Mouse (Mus musculus) frontal cortex, adult 2 months (tissue): ENCODE data around the gene Npvf. TPM values are rescaled to one million over a fixed set of nuclear protein-coding genes. Genes with fewer than 3 reads are reported as not detected.

Source experiments
- DNase-seq, 2 experiments: peaks; one replicate each; pipeline ENCODE4 v3.0.0; 2022; ENCODE audit warnings: low spot score in 1 of 2; ENCODE audit errors: extremely low spot score in 1 of 2
- polyA plus RNA-seq: library from polyadenylated mRNA; depleted of rRNA; stranded (reverse); fragments of >200 nt; gene quantifications from 2 replicates; pipeline ENCODE4 v1.2.3, GENCODE M21; 2012; rRNA removed

Npvf gene
- 0.16 TPM in 1 of 2 replicates, not detected in the other for polyA plus RNA-seq

GRCm38 (mm10) chr6:50654356-50654755, at the start of gene Npvf:
Npvf (minus strand) TSS chr6:50654439.
- no peak for DNase-seq

DNA sequence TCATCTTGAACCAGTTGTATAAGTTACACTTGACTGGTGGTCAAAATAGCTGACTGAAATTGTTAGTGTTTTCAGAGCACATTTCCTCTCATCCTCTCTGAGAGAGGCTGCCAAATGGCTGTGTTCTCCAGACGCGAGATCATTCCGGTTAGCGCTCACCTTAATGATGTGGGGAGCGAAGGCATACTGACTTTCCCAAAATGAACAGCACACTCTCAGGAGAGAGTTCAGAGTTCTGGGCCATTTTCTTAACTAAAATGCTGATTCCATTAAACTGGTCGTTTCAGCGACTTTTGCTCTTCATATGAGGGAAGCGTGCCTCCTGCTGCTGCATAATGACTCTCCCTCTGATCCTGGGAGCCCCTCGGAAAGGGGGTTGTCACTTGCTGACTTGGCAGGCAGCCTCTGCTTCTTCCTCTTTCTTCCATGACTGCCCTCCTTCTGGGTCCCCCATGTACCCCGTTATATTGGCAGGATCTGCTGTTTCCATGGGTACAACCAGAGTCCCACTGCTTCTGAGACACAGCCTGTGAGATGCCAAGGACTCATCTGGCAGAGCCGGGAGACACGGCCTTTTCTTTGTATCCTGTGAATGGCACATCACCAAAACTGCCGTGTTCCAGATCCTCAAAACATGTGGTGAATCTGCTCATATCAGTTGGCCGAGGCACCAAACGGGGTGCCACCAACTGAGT, 35.0 kb upstream of the Npvf start:
- DNase-seq, result peak in 1 of 2 experiments; percentile 12

- DNase-seq, result peak; percentile 5 to 66
Observed at GRCm38 (mm10) chr6:50684646-50685415, 30.6 kb upstream of the Npvf start.

- DNase-seq, result no peak
Observed at GRCm38 (mm10) chr6:50681491-50681890, 27.3 kb upstream of the Npvf start.

- DNase-seq, result no peak
Observed at GRCm38 (mm10) chr6:50680224-50681215, 26.3 kb upstream of the Npvf start.

GRCm38 (mm10) chr6:50679486-50679828, 25.2 kb upstream of the Npvf start:
- DNase-seq, result no peak

DNA sequence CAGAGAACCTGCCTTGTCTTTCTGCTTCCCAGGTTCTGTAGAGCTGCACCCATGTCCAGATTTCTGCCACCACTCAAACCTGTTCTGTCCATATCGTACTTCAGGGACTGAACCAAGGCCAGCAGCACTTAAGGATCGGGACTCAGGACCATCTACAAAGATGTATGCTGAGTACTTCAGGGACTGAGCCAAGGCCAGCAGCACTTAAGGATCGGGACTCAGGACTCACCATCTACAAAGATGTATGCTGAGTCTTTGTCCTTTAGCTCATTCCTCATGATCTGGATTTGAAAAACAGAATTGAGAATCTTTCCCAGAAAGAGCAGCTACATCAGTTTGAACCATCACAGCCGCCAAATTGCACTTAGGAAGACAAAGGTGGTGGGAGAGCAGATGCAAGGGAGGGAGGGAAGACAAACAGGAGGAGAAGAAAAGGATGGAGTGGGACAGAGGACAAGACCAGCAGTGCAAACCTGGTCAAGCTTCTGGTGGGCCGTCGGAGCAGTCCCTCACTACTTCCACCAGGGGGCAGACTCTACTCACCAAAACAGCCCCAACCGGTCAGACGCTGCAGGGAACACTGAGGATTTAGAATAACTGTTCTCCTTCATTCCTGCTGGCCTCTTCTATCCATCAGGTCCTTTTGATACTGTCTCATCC, 24.7 kb upstream of the Npvf start:
- peak; percentile 25 to 90 for DNase-seq

DNA sequence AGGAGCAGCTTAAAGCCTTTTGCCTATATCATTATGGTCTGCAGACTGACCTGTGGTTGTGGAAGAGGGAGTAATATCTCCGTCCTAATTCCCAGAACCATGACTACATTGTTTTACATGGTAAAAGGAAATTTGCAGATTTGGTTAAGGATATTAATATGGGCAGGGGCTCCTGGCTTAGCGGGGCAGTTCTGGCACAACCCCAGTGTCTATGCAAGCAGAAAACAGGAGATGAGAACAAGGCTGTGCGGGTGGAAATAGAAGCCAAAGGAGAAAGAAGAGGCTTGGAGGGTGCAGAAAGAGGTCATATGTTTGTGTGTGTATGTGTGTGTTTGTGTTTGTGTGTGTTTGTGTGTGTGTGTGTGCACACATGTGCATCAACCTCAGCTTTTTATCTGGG, 17.0 kb upstream of the Npvf start:
- DNase-seq, result no peak

GRCm38 (mm10) chr6:50666937-50667336, 12.7 kb upstream of the Npvf start:
- no peak for DNase-seq

DNA sequence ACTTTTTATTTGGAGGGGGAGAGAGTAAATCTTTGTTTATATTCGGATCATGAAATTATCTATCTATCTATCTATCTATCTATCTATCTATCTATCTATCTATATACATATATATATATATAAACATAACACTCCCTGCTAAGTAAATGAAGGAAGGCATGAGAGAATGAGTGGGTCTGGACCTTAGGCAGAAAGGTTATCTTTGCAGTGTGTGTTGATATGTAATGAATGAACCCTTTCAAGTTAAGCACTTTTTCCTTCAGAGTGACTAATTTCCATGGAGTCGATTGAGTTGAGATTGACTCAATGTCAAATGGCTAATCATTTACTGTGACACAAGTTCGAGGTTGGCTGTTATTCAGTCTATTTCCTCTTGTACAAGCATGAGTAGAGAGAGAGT, 10.8 kb upstream of the Npvf start:
- no peak for DNase-seq

DNA sequence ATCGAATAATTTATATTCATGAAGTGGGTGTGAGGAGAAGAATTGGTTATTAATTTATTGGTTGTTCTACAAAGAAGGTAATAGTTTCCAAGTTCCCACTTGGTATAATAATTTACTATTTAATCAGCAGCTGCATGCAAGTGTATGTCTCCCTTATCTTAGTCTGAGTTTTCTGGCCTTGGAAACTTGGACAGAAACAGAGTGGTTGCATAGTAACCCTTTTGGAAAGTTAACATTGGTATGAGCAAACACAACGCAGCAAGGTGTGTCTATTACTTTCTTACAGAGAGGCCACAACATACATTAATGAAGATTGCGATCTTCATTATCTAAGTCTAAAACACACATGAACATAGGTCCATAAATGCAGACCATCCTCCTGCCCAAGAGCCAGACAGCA, 10.0 kb upstream of the Npvf start:
- no peak for DNase-seq

- no peak for DNase-seq
Observed at GRCm38 (mm10) chr6:50662925-50663583, 8.8 kb upstream of the Npvf start.

DNA sequence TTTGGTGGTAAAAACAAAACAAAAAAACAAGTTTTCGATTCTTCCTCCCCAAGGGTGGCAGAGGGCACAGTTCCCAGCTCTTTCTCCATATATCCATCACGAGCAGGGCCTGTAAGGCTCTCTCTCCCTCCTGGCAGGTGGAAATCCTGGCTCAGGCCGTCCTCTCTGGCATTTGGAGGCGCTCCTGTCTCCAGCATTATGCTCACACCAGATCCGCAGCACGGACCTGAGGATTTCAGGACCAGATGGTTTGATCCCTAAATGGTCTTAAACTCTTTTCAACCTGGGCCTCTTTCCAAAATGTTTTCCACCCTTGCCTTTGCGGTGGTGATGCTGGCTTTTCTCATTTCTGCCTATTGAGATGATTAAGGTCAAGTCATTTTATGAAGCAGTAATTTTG, 7.5 kb upstream of the Npvf start:
- DNase-seq, result no peak

- no peak for DNase-seq
Observed at GRCm38 (mm10) chr6:50658466-50658865, 4.2 kb upstream of the Npvf start.

- no peak for DNase-seq
Observed at GRCm38 (mm10) chr6:50658018-50658417, 3.8 kb upstream of the Npvf start.

- no peak for DNase-seq
Observed at GRCm38 (mm10) chr6:50656426-50656825, 2.2 kb upstream of the Npvf start.

GRCm38 (mm10) chr6:50655925-50656324, 1.7 kb upstream of the Npvf start:
- DNase-seq, result no peak

DNA sequence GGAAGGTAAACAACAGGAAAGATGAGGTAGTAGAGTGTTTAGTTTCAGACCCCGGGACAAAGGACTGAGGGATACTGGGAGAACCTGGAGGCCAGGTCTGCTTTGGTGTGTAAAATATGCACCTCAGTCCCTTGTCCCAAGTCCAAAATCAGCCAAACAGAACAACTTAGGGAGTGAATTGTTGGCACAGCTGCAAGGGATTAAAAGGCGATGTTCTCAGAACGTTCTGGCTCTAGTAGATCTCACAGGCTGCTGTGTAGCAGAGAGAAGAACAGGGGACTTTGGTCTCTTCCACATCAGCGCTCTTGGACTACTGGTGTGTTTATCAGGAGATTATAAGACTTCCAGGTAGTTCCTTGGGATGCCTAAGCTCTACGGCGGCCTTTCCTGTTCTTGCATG, 6.6 kb downstream of the Npvf start:
- DNase-seq, result no peak

DNA sequence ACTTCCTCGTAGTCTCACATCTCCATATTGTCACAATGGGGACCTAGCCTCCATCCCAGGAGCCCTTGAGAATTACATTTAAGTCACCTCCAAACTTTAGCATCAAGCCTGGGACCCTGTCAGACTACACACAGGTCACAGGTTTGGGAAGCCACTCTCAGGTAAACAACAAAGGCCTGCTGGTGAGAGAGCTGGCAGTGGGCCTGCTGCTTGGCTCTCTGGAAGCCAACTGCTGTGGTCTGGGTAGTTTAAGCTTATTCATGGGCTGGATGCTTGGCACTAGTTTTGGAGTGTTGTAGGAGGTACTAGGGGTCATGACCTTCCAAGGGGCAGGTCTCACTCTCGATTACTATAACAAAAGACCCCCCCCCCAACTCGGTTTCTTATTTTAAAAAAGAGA, 7.6 kb downstream of the Npvf start:
- DNase-seq, result no peak

DNA sequence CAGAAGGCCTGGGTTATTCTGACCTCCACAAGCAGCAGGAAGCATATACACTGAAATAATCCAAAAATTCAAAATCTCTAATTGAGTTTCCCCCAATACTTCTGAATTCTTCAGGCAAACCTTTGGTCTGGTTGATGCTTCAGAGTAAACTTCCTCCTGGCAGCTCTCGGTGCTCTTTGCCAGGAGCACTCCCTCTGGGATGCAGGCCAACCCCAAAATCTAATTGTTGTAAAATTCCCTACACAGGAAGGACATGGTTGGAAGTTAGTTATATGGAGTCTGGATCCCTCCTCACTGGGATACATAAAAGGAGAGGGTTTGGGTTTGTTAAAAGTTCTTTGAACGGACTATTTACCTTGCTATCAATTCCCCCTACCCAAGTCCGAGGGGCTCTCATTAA, 9.5 kb downstream of the Npvf start:
- no peak for DNase-seq
